Mouse (Mus musculus) embryonic fibroblast, embryonic 13.5 days (primary cell): ENCODE measurements at regions not wholly inside any gene's neighbourhood (a gene's known extent, or its start where the extent isn't known, plus 50 kb on each side); places are given as distances from the start of the nearest gene placed in this dataset.

Experiments used
- H3K27ac ChIP-seq: 2 replicates; pipeline ENCODE4 v1.5.1; 2012; ENCODE audit warnings: low read length, control low read depth, inconsistent platforms; ENCODE audit not compliant: insufficient read depth
- H3K4me1 ChIP-seq: 2 replicates; pipeline ENCODE4 v1.6.1; 2011; ENCODE audit warnings: low read length; ENCODE audit not compliant: control insufficient read depth, insufficient read depth
- H3K4me3 ChIP-seq: 2 replicates; pipeline ENCODE4 v1.5.1; 2011; ENCODE audit warnings: mild to moderate bottlenecking, control low read depth, low read length; ENCODE audit not compliant: insufficient read depth
- CTCF ChIP-seq: IDR thresholded peaks from 2 replicates; pipeline ENCODE4 v1.5.1; 2011; ENCODE audit warnings: mild to moderate bottlenecking, control low read depth, low read length, moderate library complexity, borderline replicate concordance; ENCODE audit not compliant: insufficient read depth
- POLR2A ChIP-seq: IDR thresholded peaks from 2 replicates; pipeline ENCODE4 v1.6.1; 2011; ENCODE audit warnings: low read depth, mild to moderate bottlenecking, control low read depth, low read length, moderate library complexity

- Histone ChIP-seq H3K4me1 (peaks cover 6% of the 10 kb centered on the region), H3K27ac (no peak overlapping the region), H3K4me3 (no peak overlapping the region)
- TF ChIP-seq POLR2A (no peak), CTCF (no peak)
Measured at GRCm38 (mm10) chr4:56621356-56621755, 118.5 kb upstream of the Gm26657 start.

GRCm38 (mm10) chr4:56620628-56621027 is 119.2 kb upstream of the Gm26657 start:
- peaks cover 6% of the 10 kb centered on the region for H3K4me1 ChIP-seq
- H3K27ac ChIP-seq, result no peak overlapping the region
- TF ChIP-seq POLR2A, result no peak
- no peak for TF ChIP-seq CTCF
- no peak overlapping the region for H3K4me3 ChIP-seq

DNA sequence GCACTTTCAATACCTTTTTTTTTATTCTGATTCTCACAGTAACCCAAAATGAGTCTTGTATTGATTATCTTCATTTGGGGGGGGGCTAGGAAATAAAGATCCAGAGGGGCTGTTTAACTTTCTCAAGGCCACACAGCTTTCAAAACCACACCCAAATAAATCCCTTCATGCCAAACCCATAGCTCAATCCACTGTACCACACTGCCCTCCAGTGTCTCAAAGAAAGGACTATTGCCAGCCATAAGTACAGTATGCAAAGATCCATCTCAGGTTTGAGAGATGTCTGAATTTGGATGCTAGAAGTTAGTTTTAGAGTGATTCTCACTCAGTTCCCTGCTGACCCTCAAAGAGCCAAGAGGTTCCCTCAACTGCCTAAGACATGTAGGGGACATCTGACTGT is 120.1 kb upstream of the Gm26657 start:
- no peak for TF ChIP-seq POLR2A
- no peak for TF ChIP-seq CTCF
- Histone ChIP-seq H3K4me1 (peaks cover 6% of the 10 kb centered on the region), H3K4me3 (no peak overlapping the region), H3K27ac (no peak overlapping the region)

GRCm38 (mm10) chr4:56619054-56619453 is 120.8 kb upstream of the Gm26657 start:
- Histone ChIP-seq H3K27ac (no peak overlapping the region), H3K4me3 (no peak overlapping the region), H3K4me1 (peaks cover 6% of the 10 kb centered on the region)
- TF ChIP-seq CTCF (no peak), POLR2A (no peak)

GRCm38 (mm10) chr4:56618433-56618832 is 121.4 kb upstream of the Gm26657 start:
- Histone ChIP-seq H3K4me1 (peaks cover 6% of the 10 kb centered on the region), H3K27ac (no peak overlapping the region), H3K4me3 (no peak overlapping the region)
- no peak for TF ChIP-seq CTCF
- TF ChIP-seq POLR2A, result no peak

- TF ChIP-seq POLR2A (no peak), CTCF (no peak)
- H3K27ac ChIP-seq, result peak overlapping the region; percentile 52
- peaks cover 6% of the 10 kb centered on the region for H3K4me1 ChIP-seq
- H3K4me3 ChIP-seq, result no peak overlapping the region
Measured at GRCm38 (mm10) chr4:56617661-56618360, 122.1 kb upstream of the Gm26657 start.

GRCm38 (mm10) chr4:56612325-56612724 is 127.5 kb upstream of the Gm26657 start:
- Histone ChIP-seq H3K4me1 (no peaks in the 10 kb centered on the region; the same call in 1 of the 2 replicates), H3K4me3 (no peak overlapping the region), H3K27ac (no peak overlapping the region)
- TF ChIP-seq POLR2A (no peak), CTCF (no peak)

DNA sequence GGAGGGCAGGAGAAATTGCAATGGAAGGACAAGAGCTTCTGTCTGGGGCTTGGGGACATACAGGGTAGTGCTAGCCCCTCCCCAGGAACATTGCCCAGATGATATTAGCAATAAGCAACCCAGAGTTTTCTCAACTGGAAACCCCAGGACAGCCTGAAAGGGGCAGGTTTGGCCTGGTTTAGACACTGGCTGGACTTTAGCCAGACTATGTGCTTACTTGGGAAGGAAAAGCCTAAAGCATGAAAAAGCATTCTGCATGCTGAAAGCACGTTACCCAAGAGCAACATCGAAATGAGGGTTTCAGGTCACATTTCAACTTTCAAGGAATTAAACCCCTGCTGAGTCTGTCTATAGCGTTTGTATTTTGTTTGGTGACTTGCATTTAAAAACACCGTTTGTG is 128.1 kb upstream of the Gm26657 start:
- no peak overlapping the region for H3K4me3 ChIP-seq
- TF ChIP-seq POLR2A (no peak), CTCF (no peak)
- no peaks in the 10 kb centered on the region for H3K4me1 ChIP-seq
- H3K27ac ChIP-seq, result no peak overlapping the region

DNA sequence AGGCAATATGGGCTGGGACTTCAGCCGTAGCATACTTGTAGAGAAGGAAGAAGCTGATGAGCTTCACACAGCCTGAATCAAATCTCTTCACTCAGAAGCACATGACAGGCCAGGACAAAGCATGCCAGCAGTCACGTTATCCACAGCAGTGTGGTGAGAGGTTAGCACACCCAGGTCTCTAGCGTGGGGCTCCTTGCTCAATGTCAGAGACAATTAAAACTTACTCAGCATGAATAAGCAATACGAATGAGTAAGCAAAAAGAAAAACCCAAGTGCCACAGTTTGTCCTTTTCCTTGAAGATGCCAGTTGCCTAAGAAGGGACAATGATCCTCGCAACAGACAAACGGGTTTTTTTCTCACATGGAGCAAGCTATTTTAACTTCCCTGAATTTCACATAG is 129.6 kb upstream of the Gm26657 start:
- no peaks in the 10 kb centered on the region for H3K4me1 ChIP-seq
- H3K4me3 ChIP-seq, result no peak overlapping the region
- TF ChIP-seq CTCF (no peak), POLR2A (no peak)
- H3K27ac ChIP-seq, result no peak overlapping the region

DNA sequence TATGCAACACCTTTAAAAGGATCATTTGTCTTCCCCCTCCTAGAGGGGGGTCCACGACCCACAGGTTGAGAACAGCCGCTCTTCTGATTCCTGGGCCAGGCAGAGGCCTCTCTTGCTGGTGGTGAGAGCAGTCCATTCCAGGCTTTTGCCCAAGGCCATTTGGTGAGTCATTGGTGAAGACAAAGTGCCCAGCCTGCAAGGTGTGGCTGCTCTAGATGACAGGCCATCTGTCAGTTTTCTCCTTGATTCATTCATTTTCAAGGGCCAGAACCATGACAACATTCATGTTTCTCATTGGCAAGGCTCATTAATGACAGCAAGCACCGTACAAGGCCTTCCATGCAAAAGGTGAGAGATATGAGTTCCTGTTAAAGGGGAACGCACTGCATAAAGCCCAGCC is 131.2 kb upstream of the Gm26657 start:
- Histone ChIP-seq H3K4me3 (no peak overlapping the region), H3K4me1 (no peaks in the 10 kb centered on the region), H3K27ac (no peak overlapping the region)
- TF ChIP-seq POLR2A (no peak), CTCF (no peak)
